ENCODE assay signal across 15 mouse cellular contexts in genomic region chr5:73206722-73207121, GRCm38 (mm10). TPM values are rescaled to one million over a fixed set of nuclear protein-coding genes. Genes with fewer than 3 reads are reported as not detected.
DNase-seq lines count a peak whose midpoint lies in the region; ATAC-seq and TF ChIP-seq lines count a peak whose summit lies in the region.
"Had no signal": no experiment of that assay in that cellular context is flagged by ENCODE, and none has a peak within 500 bp of the region (broad histone marks: within the 10 kb centered on the region; RNA-seq: fewer than 3 reads in every experiment).

No protein-coding gene starts in this region.

- peak overlapping the region; percentile 92 for H3K27ac ChIP-seq in heart, embryonic 15.5 days
- H3K27ac ChIP-seq in CH12.LX (ENCODE audit: insufficient read depth, low read depth): peak overlapping the region; percentile 46; the same call in 1 of the 2 replicates
- peak overlapping the region; percentile 95 for H3K27ac ChIP-seq in heart, embryonic 16.5 days (ENCODE audit: low read length)
- H3K27ac ChIP-seq: hindbrain, embryonic 12.5 days; limb, embryonic 10.5 days; macrophage; neural tube, embryonic 13.5 days had no signal

- TF ChIP-seq CTCF in CH12.LX (conservative IDR thresholded peaks at IDR 0.05 in 1 of 2, IDR thresholded peaks at IDR 0.05 in 1 of 2; ENCODE audit: low read depth in 2 of 2, low read length in 2 of 2): no peak

- no peak overlapping the region for H3K4me3 ChIP-seq in heart, embryonic 15.5 days
- H3K4me3 ChIP-seq in CH12.LX (replicated peaks in 1 of 3; ENCODE audit: low read depth in 2 of 3, low read length in 2 of 3, poor library complexity in 1 of 3): no peak overlapping the region
- H3K4me3 ChIP-seq in heart, embryonic 16.5 days (ENCODE audit: low read length): no peak overlapping the region
- H3K4me3 ChIP-seq: hindbrain, embryonic 12.5 days; limb, embryonic 10.5 days; neural tube, embryonic 13.5 days had no signal

- WGBS in heart, embryonic 15.5 days: 40% methylated on average over 9 of the region's 9 CpGs
- 34% methylated on average over 9 of the region's 9 CpGs for WGBS in heart, embryonic 16.5 days

- no peak overlapping the region for H3K9ac ChIP-seq in heart, embryonic 15.5 days
- peak overlapping the region; percentile 56 for H3K9ac ChIP-seq in CH12.LX (ENCODE audit: insufficient read depth, low read depth)
- no peak overlapping the region for H3K9ac ChIP-seq in heart, embryonic 16.5 days (ENCODE audit: low read length)
- H3K9ac ChIP-seq: hindbrain, embryonic 12.5 days; neural tube, embryonic 13.5 days had no signal

- in situ Hi-C loops in CH12.LX (cut with MboI; ENCODE audit: low pct_ligation_motif_present, low pct_unique_long_range_greater_than_20kb, low sequenced_read_pairs): loop anchor here (10.0 kb wide), 1 partner anchor 48 kb away; the partner anchor contains the start of gene Fryl

- TF ChIP-seq RAD21 in CH12.LX (IDR thresholded peaks at IDR 0.05; ENCODE audit: low read depth, low read length): no peak

- H3K9me3 ChIP-seq in heart, embryonic 15.5 days (replicated peaks): no peaks in the 10 kb centered on the region
- peaks cover 3% of the 10 kb centered on the region for H3K9me3 ChIP-seq in CH12.LX (replicated peaks; ENCODE audit: low read length)
- no peaks in the 10 kb centered on the region for H3K9me3 ChIP-seq in heart, embryonic 16.5 days (replicated peaks; ENCODE audit: control insufficient read depth, low read length)
- H3K9me3 ChIP-seq: hindbrain, embryonic 12.5 days; limb, embryonic 10.5 days; neural tube, embryonic 13.5 days had no signal

- dilution Hi-C loops in CH12.LX (cut with MboI; ENCODE audit: extremely low pct_ligation_motif_present, extremely low pct_unique_long_range_greater_than_20kb, low sequenced_read_pairs): no loop called here

- ATAC-seq in heart, embryonic 15.5 days (replicated peaks; ENCODE audit: insufficient number of reproducible peaks, insufficient read depth, low FRiP score, low read depth): peak; percentile 73
- ATAC-seq in heart, embryonic 16.5 days (replicated peaks; ENCODE audit: extremely low read depth, insufficient read depth, low FRiP score): peak; percentile 85
- ATAC-seq in cerebellum, adult (ENCODE audit: insufficient number of reproducible peaks, low FRiP score, low TSS enrichment): no peak
- ATAC-seq: midbrain, embryonic 16.5 days had no signal

- peaks cover 32% of the 10 kb centered on the region for H3K4me1 ChIP-seq in heart, embryonic 15.5 days (replicated peaks)
- H3K4me1 ChIP-seq in CH12.LX (ENCODE audit: control insufficient read depth in 1 of 2, insufficient read depth in 2 of 2): peaks cover 20 to 75% of the 10 kb centered on the region in 2 experiments
- H3K4me1 ChIP-seq in heart, embryonic 16.5 days (ENCODE audit: control insufficient read depth, insufficient read depth, low read length): peaks cover 28% of the 10 kb centered on the region

- no peak for DNase-seq in heart, postnatal 4 days
- peak; percentile 63 for DNase-seq in CH12.LX (ENCODE audit: extremely low read depth)
- peak; percentile 45 to 59 for DNase-seq in thymus, postnatal 10 days (ENCODE audit: low spot score in 2 of 2)
- no peak for DNase-seq in urinary bladder, postnatal 10 days (ENCODE audit: low spot score)
- DNase-seq: cerebellum, postnatal 10 days; kidney, adult 11 months; kidney, postnatal 25 days had no signal

- H3K79me2 ChIP-seq in CH12.LX (replicated peaks; ENCODE audit: control insufficient read depth, extremely low read depth, insufficient read depth, poor library complexity, severe bottlenecking): peaks cover 7% of the 10 kb centered on the region; the same call in 1 of the 2 replicates

- TF ChIP-seq POLR2A in CH12.LX (IDR thresholded peaks at IDR 0.05; ENCODE audit: low read depth, low read length): 0 out of 2 replicates have a peak, but pooled peaks have one; percentile 29

- H3K27me3 ChIP-seq in heart, embryonic 15.5 days: no peaks in the 10 kb centered on the region
- H3K27me3 ChIP-seq in CH12.LX (replicated peaks): no peaks in the 10 kb centered on the region
- no peaks in the 10 kb centered on the region for H3K27me3 ChIP-seq in heart, embryonic 16.5 days (ENCODE audit: control insufficient read depth, insufficient read depth, low read length)
- H3K27me3 ChIP-seq: hindbrain, embryonic 12.5 days; neural tube, embryonic 13.5 days had no signal

- TF ChIP-seq EP300 in CH12.LX (IDR thresholded peaks at IDR 0.05; ENCODE audit: low read length): peak; percentile 70

- H3K4me2 ChIP-seq in heart, embryonic 15.5 days: peak overlapping the region; percentile 38; the same call in 1 of the 2 replicates
- H3K4me2 ChIP-seq in CH12.LX (ENCODE audit: insufficient read depth, low read depth, poor library complexity, severe bottlenecking): peak overlapping the region; percentile 61
- peak overlapping the region; percentile 47; the same call in 1 of the 2 replicates for H3K4me2 ChIP-seq in heart, embryonic 16.5 days (ENCODE audit: low read depth, low read length)
- H3K4me2 ChIP-seq: hindbrain, embryonic 12.5 days; neural tube, embryonic 13.5 days had no signal

- H3K36me3 ChIP-seq in heart, embryonic 15.5 days: peaks cover 5% of the 10 kb centered on the region; the same call in 1 of the 2 replicates
- peaks cover 0 to 19% of the 10 kb centered on the region in 2 experiments for H3K36me3 ChIP-seq in CH12.LX (replicated peaks in 1 of 2; ENCODE audit: control insufficient read depth in 1 of 2, insufficient read depth in 1 of 2, low read length in 1 of 2)
- H3K36me3 ChIP-seq in heart, embryonic 16.5 days (ENCODE audit: control insufficient read depth, insufficient read depth): peaks cover 5% of the 10 kb centered on the region; the same call in 1 of the 2 replicates

TF ChIP-seq in CH12.LX, 34 proteins besides CTCF, POLR2A, EP300 and RAD21:
- peak; percentile 88; the same call in 1 of the 2 replicates for TF ChIP-seq SIN3A (IDR thresholded peaks at IDR 0.05; ENCODE audit: low read length)
- no peak for TF ChIP-seq E2F4 (IDR thresholded peaks at IDR 0.05; ENCODE audit: insufficient replicate concordance, low read depth, low read length)
- TF ChIP-seq NELFE (IDR thresholded peaks at IDR 0.05; ENCODE audit: low read depth, low read length): no peak
- no peak for TF ChIP-seq ZMIZ1 (IDR thresholded peaks at IDR 0.05; ENCODE audit: low read depth, low read length)
- peak; percentile 87; the same call in 1 of the 2 replicates for TF ChIP-seq MXI1 (IDR thresholded peaks at IDR 0.05; ENCODE audit: low read depth, low read length)
- peak; percentile 75 for TF ChIP-seq MYC (IDR thresholded peaks at IDR 0.05; ENCODE audit: low read depth, low read length)
- TF ChIP-seq MAX (IDR thresholded peaks at IDR 0.05; ENCODE audit: low read length): peak; percentile 62; the same call in 1 of the 2 replicates
- TF ChIP-seq USF1 (IDR thresholded peaks at IDR 0.05; ENCODE audit: low read depth, low read length): no peak
- TF ChIP-seq IRF4 (IDR thresholded peaks at IDR 0.05; ENCODE audit: low read depth, low read length): peak; percentile 25; the same call in 1 of the 2 replicates
- no peak for TF ChIP-seq ZKSCAN1 (IDR thresholded peaks at IDR 0.05; ENCODE audit: borderline replicate concordance, low read depth, low read length)
- peak; percentile 73 for TF ChIP-seq BHLHE40 (IDR thresholded peaks at IDR 0.05; ENCODE audit: low read depth, low read length)
- peak; percentile 92; the same call in 1 of the 2 replicates for TF ChIP-seq MEF2A (IDR thresholded peaks at IDR 0.05; ENCODE audit: borderline replicate concordance, low read depth, low read length)
- peak; percentile 75 for TF ChIP-seq ETS1 (conservative IDR thresholded peaks at IDR 0.05; ENCODE audit: low read depth, low read length)

RNA-seq across cellular contexts. Expression of gene Fryl, which starts 49.7 kb away (rescaled TPM):
- 25.7 and 28.4 TPM in 2 replicates for polyA plus RNA-seq in heart, embryonic 15.5 days (2015; fragmentation: Nextera tagmentation; extraction: Ambion mirVana)
- 10 to 100 TPM; 57.0 to 57.9 TPM for total RNA-seq in heart, postnatal 4 days (2021)
- total RNA-seq in CH12.LX (2012; rRNA removed): 31.3 and 35.0 TPM in 2 replicates
- total RNA-seq in CH12.LX (2014; rRNA removed): 23.2 and 23.8 TPM in 2 replicates
- 32.6 and 38.4 TPM in 2 replicates for polyA plus RNA-seq in CH12.LX (2012; ENCODE audit: insufficient read length, low read depth)
- polyA plus RNA-seq in heart, embryonic 16.5 days (2015; fragmentation: Nextera tagmentation; extraction: Ambion mirVana): 25.5 and 26.4 TPM in 2 replicates

Comparison
In these comparisons a context has a peak if more than half of its experiments do, and no peak if none do; other contexts are left out.
1. DNase-seq: peak in CH12.LX (single experiment) and thymus, postnatal 10 days (2 of 2); none in heart, postnatal 4 days (single experiment) and urinary bladder, postnatal 10 days (single experiment).
2. Peak in every context shown above with its lines, with median percentiles within 50 percentile points of each other: H3K27ac ChIP-seq and H3K4me2 ChIP-seq.